Mouse (Mus musculus) heart, embryonic 13.5 days (tissue): ENCODE measurements around the gene Rps23. TPM values are rescaled to one million over a fixed set of nuclear protein-coding genes. Genes with fewer than 3 reads are reported as not detected.

Experiments used
- ATAC-seq: fragments of 200-750 bp; cut with Nextera tagmentation; 2 replicates; pipeline ENCODE4 v1.8.0; 2017; ENCODE audit warnings: moderate TSS enrichment; ENCODE audit not compliant: insufficient number of reproducible peaks, low FRiP score, low TSS enrichment; ENCODE audit errors: extremely low read depth
- H3K27ac ChIP-seq: fragments of 300-500 bp; sonication (generic); replicated peaks from 2 replicates; pipeline ENCODE4 v1.5.1; 2015; ENCODE audit warnings: moderate library complexity, mild to moderate bottlenecking, inconsistent platforms
- H3K27me3 ChIP-seq: fragments of 300-500 bp; sonication (generic); replicated peaks from 2 replicates; pipeline ENCODE4 v1.6.1; 2015; ENCODE audit warnings: mild to moderate bottlenecking, inconsistent platforms
- H3K36me3 ChIP-seq: fragments of 300-500 bp; sonication (generic); 2 replicates; pipeline ENCODE4 v1.6.1; 2015; ENCODE audit warnings: mild to moderate bottlenecking, inconsistent platforms
- H3K4me1 ChIP-seq: fragments of 300-500 bp; sonication (generic); 2 replicates; pipeline ENCODE4 v1.6.1; 2015; ENCODE audit warnings: inconsistent platforms
- H3K4me2 ChIP-seq: fragments of 300-500 bp; sonication (generic); 2 replicates; pipeline ENCODE4 v1.6.1; 2015; ENCODE audit warnings: inconsistent platforms, mild to moderate bottlenecking, moderate library complexity
- H3K4me3 ChIP-seq: fragments of 300-500 bp; sonication (generic); 2 replicates; pipeline ENCODE4 v1.5.1; 2015; ENCODE audit warnings: moderate library complexity, mild to moderate bottlenecking, inconsistent platforms
- H3K9ac ChIP-seq: fragments of 300-500 bp; sonication (generic); 2 replicates; pipeline ENCODE4 v1.6.1; 2015; ENCODE audit warnings: inconsistent platforms, mild to moderate bottlenecking, moderate library complexity
- H3K9me3 ChIP-seq: fragments of 300-500 bp; sonication (generic); 2 replicates; pipeline ENCODE4 v1.6.1; 2016; ENCODE audit warnings: inconsistent platforms
- WGBS: fragments of 180-500 bp; shearing (Covaris S2); methylation state at CpG from one replicate; pipeline ENCODE4 v1.1.7; 2015; ENCODE audit warnings: mixed read lengths; 5-methylcytosine and 5-hydroxymethylcytosine counted together
- polyA plus RNA-seq: library from polyadenylated mRNA; unstranded; fragments of >200 nt; fragmentation: Nextera tagmentation; extraction: Ambion mirVana; gene quantifications from 2 replicates; pipeline ENCODE4 v1.2.1, GENCODE M21; 2015

Gene Rps23
- polyA plus RNA-seq, 1 experiment from 2014 or later = 126 TPM

GRCm38 (mm10) chr13:90935852-90936251 is 13.1 kb downstream of the Rps23 start:
- H3K36me3 ChIP-seq = no peaks in the 10 kb centered on the region
- H3K4me2 ChIP-seq = no peak overlapping the region
- ATAC-seq = no peak
- H3K27me3 ChIP-seq = no peaks in the 10 kb centered on the region
- no peak overlapping the region for H3K27ac ChIP-seq
- H3K9ac ChIP-seq = no peak overlapping the region
- no peaks in the 10 kb centered on the region for H3K4me1 ChIP-seq
- H3K4me3 ChIP-seq = no peak overlapping the region
- no peaks in the 10 kb centered on the region for H3K9me3 ChIP-seq
- WGBS = 79% methylated on average over 7 of the region's 7 CpGs

GRCm38 (mm10) chr13:90939192-90939591 is 16.4 kb downstream of the Rps23 start:
- Histone ChIP-seq H3K9me3 (no peaks in the 10 kb centered on the region), H3K4me2 (no peak overlapping the region), H3K4me1 (no peaks in the 10 kb centered on the region), H3K27me3 (no peaks in the 10 kb centered on the region), H3K36me3 (no peaks in the 10 kb centered on the region), H3K9ac (no peak overlapping the region), H3K27ac (no peak overlapping the region), H3K4me3 (no peak overlapping the region)
- no peak; the same call in 1 of the 2 replicates for ATAC-seq
- 50% methylated on average over 6 of the region's 6 CpGs for WGBS

GRCm38 (mm10) chr13:90939600-90939999 is 16.8 kb downstream of the Rps23 start:
- H3K9ac ChIP-seq = no peak overlapping the region

GRCm38 (mm10) chr13:90958894-90959293 is 36.1 kb downstream of the Rps23 start:
- Histone ChIP-seq H3K9ac (no peak overlapping the region), H3K4me3 (no peak overlapping the region), H3K27ac (no peak overlapping the region), H3K36me3 (peaks cover 3% of the 10 kb centered on the region; the same call in 1 of the 2 replicates), H3K27me3 (no peaks in the 10 kb centered on the region), H3K9me3 (0 out of 2 replicates have a peak, but pooled peaks cover 9% of the 10 kb centered on the region), H3K4me1 (peaks cover 11% of the 10 kb centered on the region), H3K4me2 (no peak overlapping the region)
- 62% methylated on average over 2 of the region's 2 CpGs for WGBS
- ATAC-seq = no peak

More at GRCm38 (mm10) chr13:90939600-90939999, 16.8 kb downstream of the Rps23 start:
- H3K27ac ChIP-seq = no peak overlapping the region
- H3K4me2 ChIP-seq = no peak overlapping the region
- no peaks in the 10 kb centered on the region for H3K36me3 ChIP-seq
- H3K9me3 ChIP-seq = no peaks in the 10 kb centered on the region
- ATAC-seq = no peak
- no peak overlapping the region for H3K4me3 ChIP-seq
- H3K27me3 ChIP-seq = no peaks in the 10 kb centered on the region
- no peaks in the 10 kb centered on the region for H3K4me1 ChIP-seq
- 77% methylated on average over 5 of the region's 5 CpGs for WGBS

GRCm38 (mm10) chr13:90960591-90960990 is 37.8 kb downstream of the Rps23 start:
- 86% methylated on average over 8 of the region's 8 CpGs for WGBS
- Histone ChIP-seq H3K4me1 (peaks cover 11% of the 10 kb centered on the region), H3K4me2 (no peak overlapping the region), H3K36me3 (peaks cover 3% of the 10 kb centered on the region; the same call in 1 of the 2 replicates), H3K9me3 (0 out of 2 replicates have a peak, but pooled peaks cover 9% of the 10 kb centered on the region), H3K27me3 (no peaks in the 10 kb centered on the region), H3K4me3 (no peak overlapping the region), H3K9ac (no peak overlapping the region), H3K27ac (no peak overlapping the region)
- ATAC-seq = no peak

GRCm38 (mm10) chr13:90962836-90963760 is 40.3 kb downstream of the Rps23 start:
- Histone ChIP-seq H3K4me3 (no peak overlapping the region), H3K27me3 (no peaks in the 10 kb centered on the region), H3K4me2 (0 out of 2 replicates have a peak overlapping the region, but pooled peaks have one; percentile 13), H3K27ac (no peak overlapping the region), H3K36me3 (no peaks in the 10 kb centered on the region), H3K9ac (no peak overlapping the region), H3K9me3 (no peaks in the 10 kb centered on the region), H3K4me1 (peaks cover 11% of the 10 kb centered on the region)
- no peak for ATAC-seq
- WGBS = 50% methylated on average over 10 of the region's 10 CpGs

- no peak overlapping the region for H3K9ac ChIP-seq
- 84% methylated on average over 4 of the region's 4 CpGs for WGBS
- H3K4me1 ChIP-seq = peaks cover 11% of the 10 kb centered on the region
- H3K4me3 ChIP-seq = no peak overlapping the region
- no peak overlapping the region for H3K27ac ChIP-seq
- no peaks in the 10 kb centered on the region for H3K9me3 ChIP-seq
- ATAC-seq = no peak
- no peaks in the 10 kb centered on the region for H3K27me3 ChIP-seq
- no peaks in the 10 kb centered on the region for H3K36me3 ChIP-seq
- no peak overlapping the region for H3K4me2 ChIP-seq
These were observed 41.8 kb downstream of the Rps23 start for GRCm38 (mm10) chr13:90964511-90964910.

GRCm38 (mm10) chr13:90965996-90966395 is 43.2 kb downstream of the Rps23 start:
- no peaks in the 10 kb centered on the region for H3K27me3 ChIP-seq
- no peak overlapping the region for H3K27ac ChIP-seq
- ATAC-seq = no peak
- no peaks in the 10 kb centered on the region for H3K36me3 ChIP-seq
- H3K9ac ChIP-seq = no peak overlapping the region
- peaks cover 18% of the 10 kb centered on the region for H3K4me1 ChIP-seq
- H3K9me3 ChIP-seq = no peaks in the 10 kb centered on the region
- H3K4me3 ChIP-seq = no peak overlapping the region
- 66% methylated on average over 8 of the region's 8 CpGs for WGBS
- H3K4me2 ChIP-seq = no peak overlapping the region

- WGBS = 16% methylated on average over 4 of the region's 4 CpGs
- no peaks in the 10 kb centered on the region for H3K36me3 ChIP-seq
- no peaks in the 10 kb centered on the region for H3K27me3 ChIP-seq
- ATAC-seq = no peak
- H3K4me1 ChIP-seq = peaks cover 18% of the 10 kb centered on the region
- H3K9me3 ChIP-seq = no peaks in the 10 kb centered on the region
- no peak overlapping the region for H3K4me3 ChIP-seq
- no peak overlapping the region for H3K9ac ChIP-seq
- H3K27ac ChIP-seq = no peak overlapping the region
- H3K4me2 ChIP-seq = no peak overlapping the region
These were observed 44.7 kb downstream of the Rps23 start for GRCm38 (mm10) chr13:90967422-90967821.

- H3K27me3 ChIP-seq = no peaks in the 10 kb centered on the region
- H3K4me2 ChIP-seq = no peak overlapping the region
- no peak overlapping the region for H3K27ac ChIP-seq
- ATAC-seq = no peak
- H3K4me1 ChIP-seq = peaks cover 9% of the 10 kb centered on the region; the same call in 1 of the 2 replicates
- H3K9me3 ChIP-seq = no peaks in the 10 kb centered on the region
- 67% methylated on average over 4 of the region's 4 CpGs for WGBS
- no peaks in the 10 kb centered on the region for H3K36me3 ChIP-seq
- H3K9ac ChIP-seq = no peak overlapping the region
- H3K4me3 ChIP-seq = no peak overlapping the region
These were observed 46.2 kb downstream of the Rps23 start for GRCm38 (mm10) chr13:90968940-90969339.

GRCm38 (mm10) chr13:90970259-90971017 is 47.7 kb downstream of the Rps23 start:
- no peak overlapping the region for H3K4me2 ChIP-seq
- H3K9ac ChIP-seq = no peak overlapping the region
- no peaks in the 10 kb centered on the region for H3K27me3 ChIP-seq
- no peaks in the 10 kb centered on the region for H3K36me3 ChIP-seq
- H3K27ac ChIP-seq = no peak overlapping the region
- no peaks in the 10 kb centered on the region for H3K9me3 ChIP-seq
- H3K4me1 ChIP-seq = peaks cover 10% of the 10 kb centered on the region; the same call in 1 of the 2 replicates
- H3K4me3 ChIP-seq = no peak overlapping the region
- 47% methylated on average over 10 of the region's 10 CpGs for WGBS
- no peak for ATAC-seq
